Mouse (Mus musculus) bone marrow macrophage, adult 2 months (primary cell): ENCODE data around the gene Kirrel2. TPM values are rescaled to one million over a fixed set of nuclear protein-coding genes. Genes with fewer than 3 reads are reported as not detected.

Experiments
- H3K27ac ChIP-seq: 2 replicates; pipeline ENCODE4 v1.5.1; 2012; ENCODE audit warnings: low read depth, low read length; ENCODE audit not compliant: insufficient read depth
- H3K4me1 ChIP-seq: 2 replicates; pipeline ENCODE4 v1.6.1; 2012; ENCODE audit warnings: low read length; ENCODE audit not compliant: control insufficient read depth, insufficient read depth
- H3K4me3 ChIP-seq: 2 replicates; pipeline ENCODE4 v1.5.1; 2012; ENCODE audit warnings: mild to moderate bottlenecking, low read length, moderate library complexity; ENCODE audit not compliant: insufficient read depth
- CTCF ChIP-seq: IDR thresholded peaks from 2 replicates; pipeline ENCODE4 v1.5.1; 2012; ENCODE audit warnings: low read depth, mild to moderate bottlenecking, low read length, moderate library complexity
- POLR2A ChIP-seq: IDR thresholded peaks from 2 replicates; pipeline ENCODE4 v1.6.1; 2012; ENCODE audit warnings: mild to moderate bottlenecking, low read depth, low read length, borderline replicate concordance
- polyA plus RNA-seq: library from polyadenylated mRNA; stranded (reverse); fragments of >200 nt; gene quantifications from 2 replicates; pipeline ENCODE4 v1.2.4, GENCODE M21; 2012; ENCODE audit not compliant: missing spikeins, insufficient read depth, insufficient read length

The Kirrel2 gene
- polyA plus RNA-seq, 1 experiment, result not detected

- H3K27ac ChIP-seq, result no peak overlapping the region
- H3K4me1 ChIP-seq, result no peaks in the 10 kb centered on the region
- H3K4me3 ChIP-seq, result no peak overlapping the region
- TF ChIP-seq CTCF, result no peak
- no peak for TF ChIP-seq POLR2A
Observed at GRCm38 (mm10) chr7:30474999-30475398, 17.5 kb upstream of the Kirrel2 start.

- H3K4me3 ChIP-seq, result no peak overlapping the region
- TF ChIP-seq CTCF, result peak; percentile 44
- TF ChIP-seq POLR2A, result no peak
- H3K4me1 ChIP-seq, result no peaks in the 10 kb centered on the region
- no peak overlapping the region for H3K27ac ChIP-seq
Observed at GRCm38 (mm10) chr7:30472411-30472810, 14.9 kb upstream of the Kirrel2 start.

- no peak for TF ChIP-seq CTCF
- TF ChIP-seq POLR2A, result no peak
Observed at GRCm38 (mm10) chr7:30464816-30465300, 7.4 kb upstream of the Kirrel2 start.

GRCm38 (mm10) chr7:30463996-30464395 is 6.5 kb upstream of the Kirrel2 start:
- TF ChIP-seq POLR2A, result no peak
- Histone ChIP-seq H3K27ac (no peak overlapping the region), H3K4me1 (no peaks in the 10 kb centered on the region), H3K4me3 (no peak overlapping the region)

More at GRCm38 (mm10) chr7:30464816-30465300, 7.4 kb upstream of the Kirrel2 start:
- H3K27ac ChIP-seq, result no peak overlapping the region
- no peak overlapping the region for H3K4me3 ChIP-seq
- no peaks in the 10 kb centered on the region for H3K4me1 ChIP-seq

GRCm38 (mm10) chr7:30463568-30463967 is 6.1 kb upstream of the Kirrel2 start:
- no peak overlapping the region for H3K27ac ChIP-seq
- no peak overlapping the region for H3K4me3 ChIP-seq
- TF ChIP-seq CTCF, result no peak
- TF ChIP-seq POLR2A, result no peak
- H3K4me1 ChIP-seq, result no peaks in the 10 kb centered on the region

- no peak overlapping the region for H3K4me3 ChIP-seq
- no peak for TF ChIP-seq CTCF
- no peak for TF ChIP-seq POLR2A
- no peaks in the 10 kb centered on the region for H3K4me1 ChIP-seq
- no peak overlapping the region for H3K27ac ChIP-seq
Observed at GRCm38 (mm10) chr7:30459484-30459883, 2.0 kb upstream of the Kirrel2 start.

- Histone ChIP-seq H3K27ac (no peak overlapping the region), H3K4me3 (no peak overlapping the region), H3K4me1 (peaks cover 3% of the 10 kb centered on the region; the same call in 1 of the 2 replicates)
- TF ChIP-seq CTCF (no peak), POLR2A (no peak)
Observed at GRCm38 (mm10) chr7:30456911-30457628, 420 bp downstream of the Kirrel2 start.

GRCm38 (mm10) chr7:30456487-30456886 is 1.0 kb downstream of the Kirrel2 start:
- no peak overlapping the region for H3K4me3 ChIP-seq
- TF ChIP-seq POLR2A (no peak), CTCF (no peak)
- peaks cover 3% of the 10 kb centered on the region; the same call in 1 of the 2 replicates for H3K4me1 ChIP-seq
- H3K27ac ChIP-seq, result no peak overlapping the region

GRCm38 (mm10) chr7:30454259-30454658 is 3.2 kb downstream of the Kirrel2 start:
- Histone ChIP-seq H3K4me3 (no peak overlapping the region), H3K27ac (no peak overlapping the region), H3K4me1 (peaks cover 3% of the 10 kb centered on the region; the same call in 1 of the 2 replicates)
- TF ChIP-seq POLR2A, result no peak
- no peak for TF ChIP-seq CTCF

- TF ChIP-seq CTCF (no peak), POLR2A (no peak)
- Histone ChIP-seq H3K4me1 (peaks cover 3% of the 10 kb centered on the region; the same call in 1 of the 2 replicates), H3K27ac (no peak overlapping the region), H3K4me3 (peak overlapping the region; percentile 17; the same call in 1 of the 2 replicates)
Observed at GRCm38 (mm10) chr7:30453766-30454165, 3.7 kb downstream of the Kirrel2 start.
